Mouse (Mus musculus) spleen, postnatal 4 days (tissue): ENCODE results near the gene Klf3.

Experiments used
- DNase-seq, 2 experiments: peaks; one replicate each; pipeline ENCODE4 v3.0.0; 2022; ENCODE audit warnings: low spot score in 2 of 2

The Klf3 gene

DNA sequence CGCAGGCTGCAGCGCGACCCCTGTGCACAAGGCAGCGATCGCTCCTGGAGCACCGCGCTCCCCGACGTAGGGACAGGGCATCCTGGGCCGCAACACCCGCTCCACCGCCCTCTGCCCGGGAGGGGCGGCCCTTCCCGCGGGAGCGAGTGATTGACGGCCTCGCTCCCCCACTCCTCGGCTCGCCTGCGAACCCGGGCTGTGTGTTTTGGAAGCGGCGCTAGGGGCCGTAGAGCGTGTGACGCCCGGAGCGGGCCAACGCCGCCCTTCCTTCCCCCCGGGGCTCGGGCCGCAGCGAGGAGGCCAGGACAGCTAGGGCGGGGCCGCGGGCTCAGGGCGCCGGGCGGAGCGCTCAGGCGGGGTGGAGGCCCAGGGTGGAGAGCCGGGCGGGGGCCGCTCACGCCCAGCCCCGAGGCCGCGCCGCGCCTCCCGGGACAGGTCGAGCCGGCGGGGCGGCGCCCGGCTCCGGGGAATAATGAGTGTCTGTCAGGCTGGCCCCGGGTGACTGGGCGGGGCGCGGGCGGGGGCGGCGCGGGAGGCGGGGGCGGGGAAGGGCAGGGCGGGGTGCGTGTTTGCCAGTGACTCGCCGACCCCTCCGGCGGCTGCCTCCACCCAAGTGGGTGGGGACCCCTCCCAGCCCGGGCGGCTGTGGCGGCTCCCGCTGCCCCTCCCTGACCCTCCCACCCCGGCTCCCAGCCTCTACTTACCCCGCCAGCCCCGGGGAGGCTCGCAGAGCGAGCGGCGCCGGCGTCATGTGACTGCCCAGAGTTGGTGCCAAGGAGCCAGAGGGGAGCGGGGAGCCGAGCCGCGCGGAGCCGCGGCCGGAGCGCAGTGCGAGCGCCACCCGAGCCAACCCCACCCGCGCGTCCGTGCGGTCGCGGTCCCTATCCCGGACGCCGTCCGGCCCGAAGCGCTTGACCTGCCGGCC, at the start of gene Klf3:
Gene Klf3, plus strand, starts transcription at position 594 of the 925 bp plus-strand sequence.
- peak; percentile 96 to 98 for DNase-seq

DNA sequence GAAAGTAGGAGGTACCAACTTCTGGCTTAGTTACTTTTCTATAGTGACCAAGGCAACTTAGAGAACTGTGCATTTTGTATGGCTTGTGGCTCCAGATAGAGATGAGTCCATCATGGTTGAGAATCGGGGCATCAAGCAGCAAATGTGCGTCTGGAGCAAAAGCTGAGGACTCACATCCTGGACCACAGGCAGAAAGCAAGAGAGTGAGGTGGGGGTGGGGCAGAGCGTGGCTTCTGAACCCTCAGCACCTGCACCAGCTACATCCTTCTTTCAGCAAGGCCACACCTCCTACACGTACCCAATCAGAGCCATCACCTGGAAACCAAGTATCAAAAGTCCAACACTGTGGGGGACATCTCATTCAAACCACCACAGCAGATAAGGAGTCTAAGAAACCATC, 40.9 kb upstream of the Klf3 start:
- no peak for DNase-seq

DNA sequence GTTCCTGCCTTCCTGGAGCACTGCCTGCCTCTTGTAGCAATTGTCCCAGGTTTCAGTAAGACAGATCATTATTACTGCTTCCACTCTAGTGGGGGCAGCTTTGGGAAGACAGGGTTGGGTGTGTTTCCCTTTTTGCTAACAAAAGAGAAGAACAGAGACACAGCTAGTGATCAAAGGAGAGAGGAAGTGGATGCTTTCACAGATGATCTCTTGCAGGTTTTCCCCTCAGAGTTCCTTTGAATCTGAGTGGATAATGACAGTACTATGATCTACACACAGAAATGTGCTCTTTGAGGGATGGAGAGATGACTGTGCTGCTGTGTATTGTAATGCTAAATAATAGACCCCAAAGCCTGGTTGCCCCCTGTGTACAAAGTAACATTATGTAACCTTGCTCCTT, 38.7 kb upstream of the Klf3 start:
- no peak for DNase-seq

DNA sequence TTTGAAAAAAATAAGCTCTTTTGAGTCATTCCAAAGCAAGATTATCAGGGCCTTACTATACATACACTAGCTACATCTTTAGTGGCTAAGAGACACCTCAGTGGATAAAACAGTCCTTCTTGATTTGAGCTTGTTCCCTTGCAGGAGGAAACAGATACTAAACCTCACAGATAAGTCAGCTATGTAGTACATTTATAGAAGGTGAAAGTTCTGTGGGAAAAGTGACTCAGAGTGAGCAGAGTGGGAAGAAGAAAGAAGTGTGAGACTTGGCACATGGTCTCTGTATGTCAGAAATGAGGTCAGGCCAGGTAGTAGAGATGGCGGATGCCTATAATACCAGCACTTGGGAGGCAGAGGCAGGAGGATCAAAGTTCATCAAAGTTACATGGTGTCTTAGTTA, 37.4 kb upstream of the Klf3 start:
- DNase-seq = no peak

- DNase-seq = no peak
Observed at GRCm38 (mm10) chr5:64766626-64767025, 36.6 kb upstream of the Klf3 start.

- DNase-seq = no peak
Observed at GRCm38 (mm10) chr5:64771619-64772018, 31.6 kb upstream of the Klf3 start.

- no peak for DNase-seq
Observed at GRCm38 (mm10) chr5:64778211-64778610, 25.0 kb upstream of the Klf3 start.

DNA sequence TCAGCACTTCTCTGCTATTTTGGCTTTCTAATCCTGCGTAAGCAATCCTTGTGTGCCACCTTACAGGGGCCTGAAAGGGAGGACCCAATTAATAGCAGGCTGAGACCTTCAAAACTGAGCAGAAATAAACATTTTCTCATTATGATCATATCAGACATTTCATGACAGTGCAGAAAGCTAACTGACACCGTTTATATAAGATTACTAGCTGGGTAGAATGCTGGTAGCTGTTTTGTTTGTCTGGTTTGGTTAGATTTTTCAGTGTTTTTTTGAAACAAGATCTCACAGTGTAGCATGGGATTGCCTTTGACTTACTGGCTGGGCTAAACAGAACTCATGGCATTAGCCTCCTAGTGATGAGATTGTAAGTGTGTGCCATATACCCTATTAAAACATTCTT, 23.9 kb upstream of the Klf3 start:
- DNase-seq = no peak

DNA sequence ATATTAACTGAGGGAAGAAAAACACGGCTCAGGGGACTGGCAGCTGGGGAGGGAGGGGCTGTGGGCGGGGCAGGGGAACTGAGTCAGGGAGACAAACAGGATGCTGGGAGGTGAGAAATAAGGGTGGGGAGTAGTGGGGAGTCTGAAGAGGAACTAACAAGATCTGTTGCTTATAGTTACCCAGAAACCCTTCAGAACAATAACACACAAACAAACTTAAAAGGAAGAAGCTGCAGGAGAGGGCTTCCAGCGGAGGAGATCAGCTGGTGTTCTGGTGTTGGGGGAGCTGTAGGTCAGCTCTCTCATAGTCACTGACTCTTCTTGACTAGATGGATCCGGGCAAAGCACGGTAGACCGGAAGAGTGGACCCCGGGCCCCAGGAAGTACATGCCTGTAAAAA, 22.4 kb upstream of the Klf3 start:
- DNase-seq = peak in 1 of 2 experiments; percentile 30

GRCm38 (mm10) chr5:64788175-64788574, 15.0 kb upstream of the Klf3 start:
- no peak for DNase-seq

DNA sequence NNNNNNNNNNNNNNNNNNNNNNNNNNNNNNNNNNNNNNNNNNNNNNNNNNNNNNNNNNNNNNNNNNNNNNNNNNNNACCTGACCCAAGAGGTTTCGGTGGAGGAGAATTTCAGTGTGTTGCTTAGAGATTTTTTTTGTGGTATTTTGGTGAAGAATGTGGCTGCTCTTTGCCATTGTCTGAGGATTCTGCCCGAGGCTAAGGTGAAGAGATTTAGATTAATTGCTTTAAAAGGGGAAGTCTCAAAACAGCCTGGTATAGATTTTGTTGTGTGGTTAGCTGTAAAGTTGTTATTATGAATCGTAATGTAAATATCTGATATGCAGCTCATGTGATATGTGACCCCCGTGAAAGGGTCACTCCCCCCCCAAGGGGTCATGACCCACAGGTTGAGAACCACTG, 5.0 kb upstream of the Klf3 start:
- DNase-seq = no peak

- no peak for DNase-seq
Observed at GRCm38 (mm10) chr5:64801545-64801944, 1.6 kb upstream of the Klf3 start.

- DNase-seq = no peak
Observed at GRCm38 (mm10) chr5:64802143-64802542, 1.0 kb upstream of the Klf3 start.

DNA sequence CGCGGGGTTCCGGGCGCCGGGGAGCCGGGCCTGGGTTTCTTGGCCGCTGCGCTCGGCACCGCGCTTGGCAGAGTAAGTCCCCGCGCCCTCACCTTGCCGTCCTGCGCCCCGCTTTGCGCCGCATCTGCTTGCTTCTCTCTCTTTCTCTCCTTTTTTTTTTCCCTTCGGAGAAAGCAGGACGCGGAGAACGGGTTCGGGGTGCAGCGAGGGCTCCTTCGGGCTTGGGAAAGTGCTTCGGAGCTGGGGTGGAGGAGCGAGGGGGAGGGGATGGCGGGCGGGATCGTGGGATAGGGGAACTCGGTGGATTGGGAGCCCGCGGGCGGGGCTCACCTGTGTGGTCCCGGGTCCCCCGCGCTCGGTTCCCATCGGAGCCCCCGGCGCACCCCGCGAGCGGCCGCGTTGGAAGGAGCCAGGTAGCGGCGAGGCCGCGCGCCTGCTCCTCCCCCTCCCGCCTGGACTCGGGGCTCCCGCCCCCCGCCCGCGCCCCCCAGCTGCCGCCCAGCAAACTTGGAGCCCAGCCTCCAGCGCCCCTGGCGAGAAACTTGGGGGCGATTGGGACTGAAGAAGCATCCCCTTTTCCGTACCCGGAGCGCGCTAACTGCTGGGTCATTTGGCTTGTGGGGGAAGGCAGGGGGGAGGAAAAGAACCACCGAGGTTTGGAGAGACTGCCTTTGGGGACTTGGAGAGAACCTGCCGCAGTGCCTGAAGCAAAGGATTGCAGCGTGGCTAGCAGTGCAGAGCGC, 703 bp downstream of the Klf3 start:
- DNase-seq = peak; percentile 56 to 85

GRCm38 (mm10) chr5:64805131-64805872, 2.1 kb downstream of the Klf3 start:
- DNase-seq = no peak

DNA sequence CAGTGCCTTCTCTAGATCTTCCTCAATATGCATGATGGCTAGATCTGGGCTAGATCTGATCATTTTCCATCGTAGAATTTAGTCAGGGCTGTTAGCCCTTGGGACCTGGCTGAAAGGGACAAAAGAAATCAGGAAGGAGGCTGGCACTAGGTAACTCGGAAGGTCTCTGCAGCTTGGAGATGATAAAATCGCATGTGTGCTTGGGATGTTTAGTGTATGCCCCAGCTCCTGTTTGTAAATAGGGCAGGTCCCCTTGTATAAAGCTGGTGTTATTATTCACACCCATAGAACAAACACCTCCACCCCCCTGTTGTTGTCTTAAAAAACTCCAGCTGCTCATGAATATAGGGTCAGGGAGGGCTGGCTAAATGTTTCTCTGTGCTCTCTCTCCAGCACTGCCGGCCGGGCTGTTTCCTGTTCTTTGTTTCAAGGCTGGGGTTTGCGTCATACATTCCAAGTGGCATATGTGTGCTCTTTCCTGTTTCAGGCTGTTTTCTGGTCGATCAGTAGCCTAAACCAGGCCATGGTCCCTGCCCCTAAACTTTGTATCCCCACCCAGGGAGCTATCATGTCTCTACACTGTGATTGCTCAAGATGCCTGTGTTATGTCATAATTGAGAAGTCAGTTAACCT, 2.8 kb downstream of the Klf3 start:
- no peak for DNase-seq

DNA sequence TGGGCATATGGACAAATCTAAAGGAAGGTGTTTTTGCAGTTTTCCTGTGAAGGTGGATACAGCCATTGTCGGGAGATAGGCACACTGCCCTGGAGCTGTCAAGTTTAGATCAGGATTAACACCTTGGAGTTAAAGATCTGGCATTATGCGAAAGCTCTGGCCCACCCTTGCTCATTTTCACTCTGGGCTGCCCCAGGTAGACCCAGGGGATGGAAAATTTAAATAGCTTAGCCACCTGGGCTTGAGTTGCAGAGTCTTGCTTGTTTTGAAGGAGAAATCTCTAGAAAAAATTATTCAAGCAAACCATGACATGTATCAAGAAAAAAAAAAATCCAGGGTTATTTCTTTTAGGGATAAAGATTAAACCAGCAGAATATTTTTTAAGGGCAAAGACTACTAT, 3.4 kb downstream of the Klf3 start:
- no peak for DNase-seq

GRCm38 (mm10) chr5:64807159-64807558, 4.0 kb downstream of the Klf3 start:
- no peak for DNase-seq

- DNase-seq = no peak
Observed at GRCm38 (mm10) chr5:64807603-64808002, 4.4 kb downstream of the Klf3 start.

DNA sequence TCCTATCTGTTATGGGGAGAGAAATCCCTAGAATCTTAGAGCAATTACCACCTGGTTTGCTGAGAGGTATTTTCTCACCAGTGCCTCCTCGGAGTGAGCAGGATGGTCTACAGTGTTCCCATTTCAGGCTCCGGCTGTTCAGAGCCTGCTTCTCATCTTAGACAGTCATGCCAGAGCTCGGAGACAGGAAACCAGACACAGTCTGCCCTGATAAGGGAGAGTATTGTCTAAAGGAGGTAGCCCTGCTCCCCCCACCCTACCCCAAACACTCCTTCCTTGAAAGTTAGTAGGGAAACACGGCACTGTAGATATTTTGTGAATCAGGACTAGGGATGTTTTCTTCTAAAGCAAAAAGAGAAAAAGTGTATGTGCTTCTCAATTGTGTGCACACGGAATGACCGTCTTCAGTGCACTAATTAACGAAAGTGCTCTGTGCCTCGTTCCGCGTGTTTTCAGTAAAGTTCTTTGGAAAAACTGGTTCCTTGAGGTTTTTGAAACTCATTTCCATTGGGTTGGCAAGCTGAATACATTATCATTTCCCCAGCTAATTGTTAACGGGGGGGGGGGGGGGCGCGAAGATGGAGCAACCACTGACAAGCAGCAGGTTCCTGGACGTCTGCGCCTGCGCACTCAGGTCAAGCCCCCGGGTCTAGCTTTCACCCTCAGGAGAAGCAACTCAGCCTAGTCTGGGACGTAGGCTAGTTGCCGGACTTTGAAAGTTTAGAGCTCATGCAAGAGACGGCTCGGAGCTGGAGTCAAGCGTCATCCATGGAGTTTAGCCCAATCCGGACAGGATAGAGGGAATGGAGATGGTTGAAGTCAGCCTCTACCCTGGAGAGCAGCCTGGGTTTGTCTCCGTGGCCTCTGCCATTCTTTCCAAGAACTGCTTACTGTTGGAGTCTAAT, 5.2 kb downstream of the Klf3 start:
- DNase-seq = no peak

- no peak for DNase-seq
Observed at GRCm38 (mm10) chr5:64809257-64809656, 6.1 kb downstream of the Klf3 start.
